Mouse (Mus musculus): Measurements from ENCODE around the gene AA467197. TPM values are rescaled to one million over a fixed set of nuclear protein-coding genes. Genes with fewer than 3 reads are reported as not detected.

The AA467197 gene
- polyA plus RNA-seq, 1 experiment from 2014 or later, result 6.8 TPM

GRCm38 (mm10) chr2:122630465-122631225 lies 6.1 kb upstream of the AA467197 start:
- H3K4me2 ChIP-seq (ENCODE audit: low read depth, low read length), result peak overlapping the region; percentile 100
- peak overlapping the region; percentile 77 for H3K27ac ChIP-seq (ENCODE audit: low read depth)
- DNase-seq, result peak; percentile 82
- peak overlapping the region; percentile 86 for H3K9ac ChIP-seq (replicated peaks)
- peaks cover 9% of the 10 kb centered on the region; the same call in 1 of the 2 replicates for H3K36me3 ChIP-seq (replicated peaks; ENCODE audit: insufficient read depth, low read length)
- H3K4me3 ChIP-seq (ENCODE audit: low read depth, low read length), result peak overlapping the region; percentile 94
- WGBS (ENCODE audit: insufficient replicate concordance), result under 1% methylated on average over 75 of the region's 75 CpGs
- peak; percentile 82 for ATAC-seq
- H3K4me1 ChIP-seq (ENCODE audit: insufficient read depth), result peaks cover 5% of the 10 kb centered on the region
- no peaks in the 10 kb centered on the region for H3K9me3 ChIP-seq (ENCODE audit: low read length)
- H3K27me3 ChIP-seq (ENCODE audit: insufficient read depth, low read length), result no peaks in the 10 kb centered on the region
- TF ChIP-seq CTCF (IDR thresholded peaks at IDR 0.05; ENCODE audit: low read depth) (0 out of 2 replicates have a peak, but pooled peaks have one; percentile 15), EP300 (IDR thresholded peaks at IDR 0.05; ENCODE audit: low read depth) (no peak)

GRCm38 (mm10) chr2:122631226-122631801 lies 5.5 kb upstream of the AA467197 start:
- H3K9ac ChIP-seq (replicated peaks), result peak overlapping the region; percentile 86
- peaks cover 5% of the 10 kb centered on the region for H3K4me1 ChIP-seq (ENCODE audit: insufficient read depth)
- H3K9me3 ChIP-seq (ENCODE audit: low read length), result no peaks in the 10 kb centered on the region
- no peaks in the 10 kb centered on the region for H3K27me3 ChIP-seq (ENCODE audit: insufficient read depth, low read length)
- TF ChIP-seq EP300 (IDR thresholded peaks at IDR 0.05; ENCODE audit: low read depth), result no peak
- 0 out of 2 replicates have a peak, but pooled peaks have one; percentile 6 for TF ChIP-seq CTCF (IDR thresholded peaks at IDR 0.05; ENCODE audit: low read depth)
- H3K36me3 ChIP-seq (replicated peaks; ENCODE audit: insufficient read depth, low read length), result peaks cover 9% of the 10 kb centered on the region; the same call in 1 of the 2 replicates
- peak overlapping the region; percentile 94 for H3K4me3 ChIP-seq (ENCODE audit: low read depth, low read length)
- peak overlapping the region; percentile 100 for H3K4me2 ChIP-seq (ENCODE audit: low read depth, low read length)
- under 1% methylated on average over 50 of the region's 53 CpGs for WGBS (ENCODE audit: insufficient replicate concordance)
- DNase-seq (peak; percentile 65), ATAC-seq (peak; percentile 54)
- H3K27ac ChIP-seq (ENCODE audit: low read depth), result peak overlapping the region; percentile 77

GRCm38 (mm10) chr2:122637526-122637997 lies 776 bp downstream of the AA467197 start:
- ATAC-seq (peak; percentile 78), DNase-seq (peak; percentile 84)
- no peaks in the 10 kb centered on the region for H3K9me3 ChIP-seq (ENCODE audit: low read length)
- peaks cover 13% of the 10 kb centered on the region; the same call in 1 of the 2 replicates for H3K27me3 ChIP-seq (ENCODE audit: insufficient read depth, low read length)
- H3K36me3 ChIP-seq (replicated peaks; ENCODE audit: insufficient read depth, low read length), result peaks cover 7% of the 10 kb centered on the region; the same call in 1 of the 2 replicates
- H3K4me2 ChIP-seq (ENCODE audit: low read depth, low read length), result peak overlapping the region; percentile 62
- H3K4me1 ChIP-seq (ENCODE audit: insufficient read depth), result no peaks in the 10 kb centered on the region
- TF ChIP-seq EP300 (IDR thresholded peaks at IDR 0.05; ENCODE audit: low read depth), result no peak
- TF ChIP-seq CTCF (IDR thresholded peaks at IDR 0.05; ENCODE audit: low read depth), result peak; percentile 95
- no peak overlapping the region for H3K27ac ChIP-seq (ENCODE audit: low read depth)
- H3K4me3 ChIP-seq (ENCODE audit: low read depth, low read length), result peak overlapping the region; percentile 42
- 2% methylated on average over 36 of the region's 36 CpGs for WGBS (ENCODE audit: insufficient replicate concordance)
- H3K9ac ChIP-seq (replicated peaks), result no peak overlapping the region

GRCm38 (mm10) chr2:122638029-122638428 lies 1.2 kb downstream of the AA467197 start:
- H3K9ac ChIP-seq (replicated peaks), result no peak overlapping the region
- peak overlapping the region; percentile 42 for H3K4me3 ChIP-seq (ENCODE audit: low read depth, low read length)
- H3K36me3 ChIP-seq (replicated peaks; ENCODE audit: insufficient read depth, low read length), result peaks cover 3% of the 10 kb centered on the region; the same call in 1 of the 2 replicates
- H3K27me3 ChIP-seq (ENCODE audit: insufficient read depth, low read length), result peaks cover 13% of the 10 kb centered on the region; the same call in 1 of the 2 replicates
- TF ChIP-seq EP300 (IDR thresholded peaks at IDR 0.05; ENCODE audit: low read depth) (no peak), CTCF (IDR thresholded peaks at IDR 0.05; ENCODE audit: low read depth) (no peak)
- no peaks in the 10 kb centered on the region for H3K9me3 ChIP-seq (ENCODE audit: low read length)
- H3K27ac ChIP-seq (ENCODE audit: low read depth), result no peak overlapping the region
- DNase-seq (no peak), ATAC-seq (no peak)
- H3K4me1 ChIP-seq (ENCODE audit: insufficient read depth), result no peaks in the 10 kb centered on the region
- H3K4me2 ChIP-seq (ENCODE audit: low read depth, low read length), result peak overlapping the region; percentile 62
- WGBS (ENCODE audit: insufficient replicate concordance), result 36% methylated on average over 12 of the region's 12 CpGs

- Histone ChIP-seq H3K9ac (replicated peaks) (no peak overlapping the region), H3K9me3 (ENCODE audit: low read length) (no peaks in the 10 kb centered on the region), H3K4me3 (ENCODE audit: low read depth, low read length) (0 out of 2 replicates have a peak overlapping the region, but pooled peaks have one; percentile 42), H3K4me1 (ENCODE audit: insufficient read depth) (no peaks in the 10 kb centered on the region), H3K36me3 (replicated peaks; ENCODE audit: insufficient read depth, low read length) (no peaks in the 10 kb centered on the region), H3K27ac (ENCODE audit: low read depth) (no peak overlapping the region), H3K4me2 (ENCODE audit: low read depth, low read length) (0 out of 2 replicates have a peak overlapping the region, but pooled peaks have one; percentile 11), H3K27me3 (ENCODE audit: insufficient read depth, low read length) (peaks cover 13% of the 10 kb centered on the region; the same call in 1 of the 2 replicates)
- DNase-seq (no peak), ATAC-seq (no peak)
- 39% methylated on average over 5 of the region's 5 CpGs for WGBS (ENCODE audit: insufficient replicate concordance)
- TF ChIP-seq CTCF (IDR thresholded peaks at IDR 0.05; ENCODE audit: low read depth) (no peak), EP300 (IDR thresholded peaks at IDR 0.05; ENCODE audit: low read depth) (no peak)
These were observed 1.9 kb downstream of the AA467197 start for GRCm38 (mm10) chr2:122638673-122639072.

Measured in liver, postnatal 0 days (tissue).